Mouse (Mus musculus): Measurements from ENCODE around the gene Fam19a5. TPM values are rescaled to one million over a fixed set of nuclear protein-coding genes. Genes with fewer than 3 reads are reported as not detected.

Gene Fam19a5
- polyA plus RNA-seq (2015; fragmentation: Nextera tagmentation; extraction: Ambion mirVana): 4.7 and 4.9 TPM in 2 replicates

- peaks cover 5% of the 10 kb centered on the region; the same call in 1 of the 2 replicates for H3K4me1 ChIP-seq (ENCODE audit: insufficient read depth, low read length)
- peak within 1 kb of the TSS; percentile 63 for H3K9ac ChIP-seq (replicated peaks; ENCODE audit: low read length)
- 3% methylated on average over 24 of the region's 67 CpGs for WGBS
- H3K4me3 ChIP-seq (ENCODE audit: low read length): peak within 1 kb of the TSS; percentile 54
- no peak within 1 kb of the TSS for H3K27ac ChIP-seq (ENCODE audit: low read length)
- peaks cover 70% of the 10 kb centered on the region for H3K27me3 ChIP-seq (ENCODE audit: insufficient read depth, low read length)
- peak; percentile 64 for ATAC-seq (ENCODE audit: low FRiP score, low TSS enrichment)
- H3K36me3 ChIP-seq (ENCODE audit: insufficient read depth, low read length): no peaks in the 10 kb centered on the region
- H3K4me2 ChIP-seq (replicated peaks; ENCODE audit: low read depth, low read length): peak within 1 kb of the TSS; percentile 80
- H3K9me3 ChIP-seq (ENCODE audit: low read length): no peaks in the 10 kb centered on the region
Measured at GRCm38 (mm10) chr15:87543599-87544338, at the start of gene Fam19a5. TSS of gene Fam19a5 (plus strand) at chr15:87544299.

DNA sequence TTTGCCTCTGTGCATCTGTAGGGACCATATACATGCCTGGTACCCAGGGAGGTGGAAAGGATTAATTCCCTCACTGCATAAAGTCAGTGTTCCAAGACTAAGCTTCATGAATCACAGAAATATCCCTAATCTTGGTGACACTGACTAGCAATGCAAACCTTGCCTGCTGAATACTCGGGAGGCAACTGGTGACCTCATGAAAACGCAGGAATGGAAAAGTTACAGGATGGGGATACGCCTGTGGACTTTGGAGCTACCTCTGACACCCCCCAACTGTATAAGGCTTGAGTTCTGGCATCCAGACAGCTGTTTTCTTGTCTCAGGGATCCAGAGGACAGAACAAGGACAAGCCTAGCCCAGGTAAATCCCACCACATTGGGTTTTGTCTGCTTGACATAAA lies 42.4 kb upstream of the Fam19a5 start:
- Histone ChIP-seq H3K4me3 (ENCODE audit: low read length) (no peak overlapping the region), H3K9ac (replicated peaks; ENCODE audit: low read length) (no peak overlapping the region), H3K4me2 (replicated peaks; ENCODE audit: low read depth, low read length) (no peak overlapping the region), H3K27me3 (ENCODE audit: insufficient read depth, low read length) (no peaks in the 10 kb centered on the region), H3K36me3 (ENCODE audit: insufficient read depth, low read length) (no peaks in the 10 kb centered on the region), H3K4me1 (ENCODE audit: insufficient read depth, low read length) (no peaks in the 10 kb centered on the region), H3K9me3 (ENCODE audit: low read length) (no peaks in the 10 kb centered on the region), H3K27ac (ENCODE audit: low read length) (no peak overlapping the region)
- WGBS: 68% methylated on average over 3 of the region's 3 CpGs
- no peak for ATAC-seq (ENCODE audit: low FRiP score, low TSS enrichment)

- H3K9me3 ChIP-seq (ENCODE audit: low read length): no peaks in the 10 kb centered on the region
- H3K27me3 ChIP-seq (ENCODE audit: insufficient read depth, low read length): no peaks in the 10 kb centered on the region
- H3K27ac ChIP-seq (ENCODE audit: low read length): no peak overlapping the region
- H3K4me1 ChIP-seq (ENCODE audit: insufficient read depth, low read length): no peaks in the 10 kb centered on the region
- H3K36me3 ChIP-seq (ENCODE audit: insufficient read depth, low read length): no peaks in the 10 kb centered on the region
- no peak for ATAC-seq (ENCODE audit: low FRiP score, low TSS enrichment)
- no peak overlapping the region for H3K4me3 ChIP-seq (ENCODE audit: low read length)
- no peak overlapping the region for H3K4me2 ChIP-seq (replicated peaks; ENCODE audit: low read depth, low read length)
- no peak overlapping the region for H3K9ac ChIP-seq (replicated peaks; ENCODE audit: low read length)
- 73% methylated on average over 3 of the region's 3 CpGs for WGBS
Measured at GRCm38 (mm10) chr15:87507349-87507748, 36.8 kb upstream of the Fam19a5 start.

DNA sequence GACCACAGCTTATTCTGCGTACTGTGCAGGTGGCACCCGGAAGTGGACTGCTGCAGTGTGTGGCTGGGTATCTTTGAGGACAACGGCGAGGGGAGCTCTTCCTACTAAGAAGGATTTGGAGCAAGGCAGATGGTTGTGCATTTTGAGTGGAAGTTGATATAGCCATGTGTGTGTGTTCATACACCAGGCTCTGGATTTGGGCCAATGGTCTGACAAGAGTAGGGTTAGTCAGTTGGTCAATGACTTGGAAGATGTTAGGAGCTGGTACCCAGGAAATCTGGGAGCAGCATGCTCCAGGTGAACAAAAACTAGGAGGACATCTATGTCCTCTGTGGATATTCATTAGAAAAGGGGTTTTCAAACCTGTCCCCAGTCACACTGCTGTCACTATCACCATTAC lies 33.2 kb upstream of the Fam19a5 start:
- Histone ChIP-seq H3K27ac (ENCODE audit: low read length) (no peak overlapping the region), H3K9me3 (ENCODE audit: low read length) (no peaks in the 10 kb centered on the region), H3K36me3 (ENCODE audit: insufficient read depth, low read length) (no peaks in the 10 kb centered on the region), H3K4me3 (ENCODE audit: low read length) (no peak overlapping the region), H3K27me3 (ENCODE audit: insufficient read depth, low read length) (no peaks in the 10 kb centered on the region), H3K4me2 (replicated peaks; ENCODE audit: low read depth, low read length) (no peak overlapping the region), H3K4me1 (ENCODE audit: insufficient read depth, low read length) (no peaks in the 10 kb centered on the region), H3K9ac (replicated peaks; ENCODE audit: low read length) (no peak overlapping the region)
- no peak for ATAC-seq (ENCODE audit: low FRiP score, low TSS enrichment)
- WGBS: 91% methylated on average over 4 of the region's 4 CpGs

- Histone ChIP-seq H3K9me3 (ENCODE audit: low read length) (no peaks in the 10 kb centered on the region), H3K4me1 (ENCODE audit: insufficient read depth, low read length) (no peaks in the 10 kb centered on the region), H3K36me3 (ENCODE audit: insufficient read depth, low read length) (no peaks in the 10 kb centered on the region), H3K4me2 (replicated peaks; ENCODE audit: low read depth, low read length) (no peak overlapping the region), H3K9ac (replicated peaks; ENCODE audit: low read length) (no peak overlapping the region), H3K4me3 (ENCODE audit: low read length) (no peak overlapping the region), H3K27me3 (ENCODE audit: insufficient read depth, low read length) (no peaks in the 10 kb centered on the region), H3K27ac (ENCODE audit: low read length) (no peak overlapping the region)
- no peak for ATAC-seq (ENCODE audit: low FRiP score, low TSS enrichment)
Measured at GRCm38 (mm10) chr15:87518161-87518560, 25.9 kb upstream of the Fam19a5 start.

DNA sequence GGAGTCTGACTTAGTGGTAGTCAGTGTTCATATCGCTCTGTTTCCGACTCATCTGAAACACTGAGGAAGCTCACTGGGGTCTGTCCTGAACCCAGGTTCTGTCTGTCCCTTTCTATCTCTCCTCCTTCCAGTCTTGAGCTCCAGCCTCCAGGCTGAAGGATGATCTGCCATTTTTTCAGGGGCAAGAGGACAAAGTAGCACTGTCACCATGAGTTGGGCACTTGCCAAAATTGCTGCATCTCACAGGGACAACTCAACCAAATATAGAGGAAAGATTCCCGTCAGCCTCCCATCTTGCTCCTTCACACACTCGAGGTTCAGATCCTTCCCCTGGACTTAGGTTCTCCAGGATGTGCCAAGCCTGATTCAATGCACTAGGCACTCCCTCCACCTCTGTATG lies 14.8 kb upstream of the Fam19a5 start:
- H3K36me3 ChIP-seq (ENCODE audit: insufficient read depth, low read length): no peaks in the 10 kb centered on the region
- no peak overlapping the region for H3K4me2 ChIP-seq (replicated peaks; ENCODE audit: low read depth, low read length)
- H3K4me1 ChIP-seq (ENCODE audit: insufficient read depth, low read length): no peaks in the 10 kb centered on the region
- no peaks in the 10 kb centered on the region for H3K27me3 ChIP-seq (ENCODE audit: insufficient read depth, low read length)
- H3K4me3 ChIP-seq (ENCODE audit: low read length): no peak overlapping the region
- H3K9me3 ChIP-seq (ENCODE audit: low read length): no peaks in the 10 kb centered on the region
- no peak overlapping the region for H3K9ac ChIP-seq (replicated peaks; ENCODE audit: low read length)
- 83% methylated on average over 4 of the region's 4 CpGs for WGBS
- ATAC-seq (ENCODE audit: low FRiP score, low TSS enrichment): no peak
- H3K27ac ChIP-seq (ENCODE audit: low read length): no peak overlapping the region

DNA sequence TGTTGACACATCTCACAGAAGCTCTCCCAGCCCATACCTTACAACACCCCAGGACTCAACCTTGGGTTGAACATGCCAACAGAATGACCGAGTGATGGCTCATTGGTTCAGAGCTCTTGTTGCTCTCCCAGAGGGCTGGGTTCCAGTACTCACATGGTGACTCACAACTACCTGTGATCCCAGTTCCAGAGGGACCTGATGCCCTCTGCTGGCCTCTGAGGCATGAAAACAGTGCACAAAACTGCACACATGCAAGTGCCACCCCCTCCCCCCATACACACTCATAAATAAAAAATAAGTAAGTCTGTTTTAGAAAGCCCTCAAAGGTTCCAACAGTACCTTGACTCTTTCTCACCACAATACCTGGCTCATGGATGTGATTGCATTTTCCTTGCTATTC lies 2.4 kb upstream of the Fam19a5 start:
- no peak overlapping the region for H3K27ac ChIP-seq (ENCODE audit: low read length)
- H3K9ac ChIP-seq (replicated peaks; ENCODE audit: low read length): no peak overlapping the region
- no peaks in the 10 kb centered on the region for H3K36me3 ChIP-seq (ENCODE audit: insufficient read depth, low read length)
- no peak overlapping the region for H3K4me2 ChIP-seq (replicated peaks; ENCODE audit: low read depth, low read length)
- H3K27me3 ChIP-seq (ENCODE audit: insufficient read depth, low read length): peaks cover 51% of the 10 kb centered on the region
- no peak for ATAC-seq (ENCODE audit: low FRiP score, low TSS enrichment)
- no peak overlapping the region for H3K4me3 ChIP-seq (ENCODE audit: low read length)
- WGBS: 69% methylated on average over 1 of the region's 1 CpGs
- peaks cover 5% of the 10 kb centered on the region; the same call in 1 of the 2 replicates for H3K4me1 ChIP-seq (ENCODE audit: insufficient read depth, low read length)
- H3K9me3 ChIP-seq (ENCODE audit: low read length): no peaks in the 10 kb centered on the region

GRCm38 (mm10) chr15:87544401-87545129 lies 466 bp downstream of the Fam19a5 start:
- ATAC-seq (ENCODE audit: low FRiP score, low TSS enrichment): peak; percentile 71
- Histone ChIP-seq H3K9ac (replicated peaks; ENCODE audit: low read length) (peak overlapping the region; percentile 63), H3K9me3 (ENCODE audit: low read length) (no peaks in the 10 kb centered on the region), H3K27me3 (ENCODE audit: insufficient read depth, low read length) (peaks cover 76% of the 10 kb centered on the region), H3K4me2 (replicated peaks; ENCODE audit: low read depth, low read length) (peak overlapping the region; percentile 80), H3K36me3 (ENCODE audit: insufficient read depth, low read length) (no peaks in the 10 kb centered on the region), H3K4me1 (ENCODE audit: insufficient read depth, low read length) (peaks cover 5% of the 10 kb centered on the region; the same call in 1 of the 2 replicates), H3K4me3 (ENCODE audit: low read length) (peak overlapping the region; percentile 54), H3K27ac (ENCODE audit: low read length) (no peak overlapping the region)
- WGBS: under 1% methylated on average over 82 of the region's 84 CpGs

DNA sequence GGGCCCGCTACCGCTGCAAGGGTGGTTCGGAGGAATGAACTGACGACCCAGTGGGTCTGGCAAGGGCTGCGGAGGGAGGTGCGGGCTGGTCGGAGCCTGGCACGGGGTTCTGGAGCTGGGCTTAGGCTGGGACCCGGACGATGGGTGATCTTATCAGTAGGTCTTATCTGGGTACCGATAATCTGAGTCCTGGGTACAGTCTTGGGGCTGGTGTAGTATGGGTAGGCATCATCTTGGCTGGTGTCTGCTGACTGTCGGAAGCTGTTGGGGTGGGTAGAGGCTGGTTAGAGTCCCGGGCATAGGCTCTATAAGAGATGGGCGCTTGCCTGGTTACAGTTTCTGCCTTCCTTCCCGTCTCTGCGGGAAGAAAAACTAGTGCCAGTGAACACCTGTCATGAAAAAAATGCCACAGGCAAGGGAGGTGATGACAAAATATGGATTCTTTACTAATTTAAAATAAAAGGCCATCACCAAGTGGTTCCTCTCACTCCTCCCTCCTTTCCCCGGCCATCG lies 1.1 kb downstream of the Fam19a5 start:
- ATAC-seq (ENCODE audit: low FRiP score, low TSS enrichment): no peak
- Histone ChIP-seq H3K36me3 (ENCODE audit: insufficient read depth, low read length) (no peaks in the 10 kb centered on the region), H3K27me3 (ENCODE audit: insufficient read depth, low read length) (peaks cover 78% of the 10 kb centered on the region), H3K9me3 (ENCODE audit: low read length) (no peaks in the 10 kb centered on the region), H3K4me1 (ENCODE audit: insufficient read depth, low read length) (peaks cover 5% of the 10 kb centered on the region; the same call in 1 of the 2 replicates), H3K9ac (replicated peaks; ENCODE audit: low read length) (peak overlapping the region; percentile 63; the same call in 1 of the 2 replicates), H3K4me3 (ENCODE audit: low read length) (peak overlapping the region; percentile 54), H3K27ac (ENCODE audit: low read length) (no peak overlapping the region), H3K4me2 (replicated peaks; ENCODE audit: low read depth, low read length) (peak overlapping the region; percentile 80)
- 10% methylated on average over 18 of the region's 18 CpGs for WGBS

Measured in kidney, embryonic 16.5 days (tissue).